Mouse (Mus musculus) bone marrow, adult 2 months (tissue): Measurements from ENCODE around the gene Abr. TPM values are rescaled to one million over a fixed set of nuclear protein-coding genes. Genes with fewer than 3 reads are reported as not detected.
A peak's percentile ranks its signal among the peaks of the same experiment; 100 is the strongest.

Experiments
- H3K27ac ChIP-seq: fragments of 200-500 bp; 2 replicates; pipeline ENCODE4 v1.5.1; 2012; ENCODE audit warnings: low read depth, mild to moderate bottlenecking, control low read depth, inconsistent platforms, low read length; ENCODE audit not compliant: control insufficient read depth, poor library complexity, insufficient read depth
- H3K4me1 ChIP-seq: fragments of 200-500 bp; 2 replicates; pipeline ENCODE4 v1.6.1; 2011; ENCODE audit warnings: low read length; ENCODE audit not compliant: control insufficient read depth, insufficient read depth
- H3K4me3 ChIP-seq: fragments of 200-500 bp; replicated peaks from 2 replicates; pipeline ENCODE3; 2011; ENCODE audit warnings: mild to moderate bottlenecking, low read depth, low read length, control low read depth; ENCODE audit not compliant: control insufficient read depth
- CTCF ChIP-seq: fragments of 200-500 bp; IDR thresholded peaks from 2 replicates; pipeline ENCODE4 v1.5.1; 2011; ENCODE audit warnings: low read length, control low read depth; ENCODE audit not compliant: control insufficient read depth, insufficient read depth
- POLR2A ChIP-seq: fragments of 200-500 bp; IDR thresholded peaks from 2 replicates; pipeline ENCODE4 v1.6.1; 2011; ENCODE audit warnings: low read depth, mild to moderate bottlenecking, control low read depth, low read length, borderline replicate concordance; ENCODE audit not compliant: control insufficient read depth
- WGBS: fragments of 180-500 bp; shearing (Covaris S2); methylation state at CpG from one replicate; pipeline ENCODE4 v1.1.7; 2018; 5-methylcytosine and 5-hydroxymethylcytosine counted together
- polyA plus RNA-seq: library from polyadenylated mRNA; stranded (reverse); fragments of >200 nt; gene quantifications from 2 replicates; pipeline ENCODE4 v1.2.4, GENCODE M21; 2011; ENCODE audit warnings: low replicate concordance; ENCODE audit not compliant: missing spikeins, insufficient read depth, insufficient read length

The Abr gene
- polyA plus RNA-seq, 1 experiment: 43.0 TPM

DNA sequence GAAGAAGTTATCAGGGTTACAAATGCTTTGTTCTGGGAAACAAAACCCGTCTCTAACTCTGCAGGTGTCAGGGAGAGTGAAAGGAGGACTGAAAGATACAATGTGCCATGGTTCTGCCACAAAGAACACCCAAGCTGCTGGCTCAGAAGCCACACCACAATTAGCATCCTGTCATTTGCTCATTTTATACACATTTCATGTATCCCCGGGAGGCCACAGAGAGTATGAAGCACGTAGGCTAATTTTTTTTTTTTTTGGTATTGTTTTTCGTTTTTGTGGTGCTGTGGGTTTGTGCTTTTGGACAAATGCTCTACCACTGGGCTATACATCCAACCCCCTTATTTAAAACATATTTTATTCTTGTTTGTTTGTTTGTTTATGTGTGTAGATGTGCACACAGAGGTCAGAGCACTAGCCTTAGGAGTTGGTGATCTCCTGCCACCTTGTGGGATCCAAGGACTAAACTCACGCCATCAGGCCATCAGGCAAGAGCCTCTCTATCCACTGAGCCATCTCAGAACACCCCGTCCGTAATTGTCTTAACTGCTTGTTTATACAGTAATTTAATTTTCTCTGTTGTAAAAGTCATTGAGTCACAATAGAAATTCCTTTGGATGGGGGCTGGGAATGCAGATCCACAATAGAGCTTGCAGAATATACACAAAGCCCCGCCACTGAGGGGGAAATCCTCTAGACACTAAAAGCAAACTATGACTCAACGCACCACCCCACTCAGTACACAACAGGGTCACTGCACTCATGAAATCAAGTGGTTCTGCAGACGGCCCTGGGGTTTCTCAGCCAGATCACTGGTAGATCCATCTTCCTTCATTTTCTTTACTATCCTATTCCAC lies 33.3 kb downstream of the Abr start:
- Histone ChIP-seq H3K4me3 (no peak overlapping the region), H3K4me1 (peaks cover 8% of the 10 kb centered on the region; the same call in 1 of the 2 replicates), H3K27ac (no peak overlapping the region; the same call in 1 of the 2 replicates)
- TF ChIP-seq CTCF: no peak
- WGBS: 50% methylated on average over 10 of the region's 10 CpGs

DNA sequence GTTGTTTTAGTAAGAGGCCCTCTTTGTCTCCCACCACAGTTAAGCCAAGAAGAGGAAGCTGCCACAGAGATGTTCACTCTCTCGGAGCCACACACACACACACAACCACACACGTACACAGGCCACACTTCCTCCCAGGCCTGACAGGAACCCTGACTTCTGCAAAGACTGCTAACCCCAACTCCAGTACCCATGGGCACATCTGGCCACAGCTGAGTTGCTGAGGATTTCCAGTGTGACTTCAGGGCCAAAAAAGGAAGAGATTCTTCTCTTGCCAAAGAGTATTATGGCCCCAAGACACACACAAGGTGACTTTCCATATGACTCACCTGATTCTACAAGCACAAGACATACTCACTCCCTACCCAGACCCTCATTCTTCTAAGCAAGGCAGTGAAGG lies 34.1 kb downstream of the Abr start:
- TF ChIP-seq POLR2A: no peak
- no peak for TF ChIP-seq CTCF
- whole genome bisulfite sequencing: 0% methylated on average over 2 of the region's 2 CpGs
- Histone ChIP-seq H3K4me3 (no peak overlapping the region), H3K27ac (peak overlapping the region; percentile 79), H3K4me1 (peaks cover 6% of the 10 kb centered on the region; the same call in 1 of the 2 replicates)

DNA sequence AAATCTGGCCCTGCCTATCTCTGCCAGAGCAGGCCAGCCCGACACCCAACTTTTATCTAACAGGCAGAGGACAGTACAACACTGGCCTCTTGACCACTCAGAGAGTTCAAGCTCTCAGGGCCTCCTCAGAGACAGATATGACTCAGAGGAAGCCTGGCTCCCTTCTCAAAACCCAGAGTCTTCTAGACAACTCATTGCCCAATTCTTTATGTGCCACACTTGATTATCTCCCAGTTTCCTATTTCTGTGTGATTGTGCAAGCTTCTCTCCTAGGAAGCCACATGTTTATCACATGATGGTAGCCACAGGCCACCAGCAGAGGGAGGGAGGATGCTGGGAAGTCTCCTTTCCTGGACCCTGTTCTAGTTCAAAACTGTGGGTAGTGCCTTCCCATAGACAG lies 34.8 kb downstream of the Abr start:
- no peak overlapping the region for H3K4me3 ChIP-seq
- H3K4me1 ChIP-seq: peaks cover 6% of the 10 kb centered on the region; the same call in 1 of the 2 replicates
- 19% methylated on average over 1 of the region's 1 CpGs for WGBS
- peak overlapping the region; percentile 79 for H3K27ac ChIP-seq
- TF ChIP-seq CTCF (no peak; the same call in 1 of the 2 replicates), POLR2A (no peak)

DNA sequence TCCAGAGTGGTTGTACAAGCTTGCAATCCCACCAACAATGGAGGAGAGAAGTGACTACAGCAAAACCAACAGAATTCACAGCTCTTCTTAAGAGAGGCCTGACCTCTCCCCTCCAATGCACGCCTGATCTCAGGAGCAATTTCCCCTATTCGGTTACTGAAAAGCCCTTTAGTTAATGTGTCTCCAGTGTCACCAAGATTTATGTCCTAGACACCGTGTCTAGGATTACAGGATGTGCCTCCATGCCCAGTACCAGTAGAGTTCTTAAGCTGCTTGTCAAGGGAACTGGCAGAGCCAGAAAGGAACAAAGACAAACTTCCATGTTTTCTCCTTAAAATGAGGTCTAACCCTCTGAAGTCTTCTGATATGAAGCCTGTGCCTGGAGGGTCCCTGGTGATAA lies 36.0 kb downstream of the Abr start:
- peaks cover 6% of the 10 kb centered on the region; the same call in 1 of the 2 replicates for H3K4me1 ChIP-seq
- no peak overlapping the region for H3K27ac ChIP-seq
- H3K4me3 ChIP-seq: no peak overlapping the region
- TF ChIP-seq POLR2A: no peak
- no peak for TF ChIP-seq CTCF
- WGBS: 46% methylated on average over 3 of the region's 3 CpGs

DNA sequence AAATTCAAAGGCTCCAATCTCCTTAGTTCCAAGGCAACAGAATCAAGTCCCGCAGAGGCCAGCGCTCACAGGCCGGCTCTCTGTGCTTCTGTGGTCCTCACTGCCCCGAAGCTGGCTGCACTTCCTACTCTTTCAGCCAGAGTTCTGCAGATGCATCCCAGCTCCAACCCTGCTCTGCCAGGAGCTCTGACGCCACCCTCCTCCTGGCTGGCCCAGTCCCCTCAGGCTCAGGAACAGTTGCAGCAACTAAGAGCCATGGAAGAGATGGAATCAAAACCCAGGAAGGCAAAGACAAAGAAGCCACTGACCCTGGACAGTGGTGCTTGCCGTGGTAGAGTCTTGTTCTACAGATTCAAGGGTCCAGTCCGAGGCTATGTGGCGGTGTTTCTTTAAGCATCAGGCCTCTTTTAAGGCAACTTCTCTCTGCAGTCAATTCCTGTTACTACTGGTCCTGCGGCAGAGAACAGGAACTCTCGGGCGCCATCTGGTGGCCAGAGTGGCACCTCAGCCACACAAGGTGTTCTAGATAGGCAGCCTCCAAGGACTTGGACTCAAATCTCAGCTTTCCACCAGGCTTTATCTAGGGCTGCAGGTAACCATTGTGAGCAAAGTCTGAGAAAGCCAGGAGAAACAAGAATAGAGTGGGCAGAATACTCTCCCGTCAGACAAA lies 44.4 kb downstream of the Abr start:
- Histone ChIP-seq H3K4me3 (no peak overlapping the region), H3K4me1 (no peaks in the 10 kb centered on the region), H3K27ac (no peak overlapping the region)
- TF ChIP-seq CTCF (peak; percentile 92), POLR2A (no peak)
- 42% methylated on average over 12 of the region's 12 CpGs for WGBS

DNA sequence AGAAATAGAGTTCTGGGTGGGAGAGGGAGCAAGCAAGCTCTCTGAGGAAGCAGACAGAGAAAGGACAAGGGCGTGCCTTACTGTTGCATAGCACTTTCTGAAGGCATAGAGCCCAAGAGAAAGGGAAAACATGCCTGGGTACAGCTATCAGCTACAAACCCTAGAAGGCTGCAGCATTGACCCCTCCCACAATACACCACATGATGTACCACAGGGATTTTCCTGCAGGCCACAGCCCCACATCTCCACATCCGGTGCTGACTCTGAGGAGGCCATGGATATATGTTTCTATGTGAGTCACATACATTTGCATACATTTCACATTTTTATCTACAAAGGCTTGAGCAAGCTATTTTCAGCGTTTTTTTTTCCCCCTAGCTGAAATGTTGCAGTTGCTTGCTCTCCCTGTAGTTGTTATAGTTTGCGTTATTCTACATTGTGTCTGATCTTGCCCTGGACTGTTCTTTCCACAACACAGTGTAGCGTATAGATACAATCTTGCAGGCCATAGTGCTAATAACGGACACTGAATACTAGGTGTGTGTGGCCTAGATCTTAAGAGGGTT lies 49.2 kb downstream of the Abr start:
- TF ChIP-seq CTCF (no peak), POLR2A (no peak)
- H3K4me3 ChIP-seq: no peak overlapping the region
- 82% methylated on average over 6 of the region's 6 CpGs for WGBS
- no peak overlapping the region for H3K27ac ChIP-seq
- no peaks in the 10 kb centered on the region; the same call in 1 of the 2 replicates for H3K4me1 ChIP-seq

DNA sequence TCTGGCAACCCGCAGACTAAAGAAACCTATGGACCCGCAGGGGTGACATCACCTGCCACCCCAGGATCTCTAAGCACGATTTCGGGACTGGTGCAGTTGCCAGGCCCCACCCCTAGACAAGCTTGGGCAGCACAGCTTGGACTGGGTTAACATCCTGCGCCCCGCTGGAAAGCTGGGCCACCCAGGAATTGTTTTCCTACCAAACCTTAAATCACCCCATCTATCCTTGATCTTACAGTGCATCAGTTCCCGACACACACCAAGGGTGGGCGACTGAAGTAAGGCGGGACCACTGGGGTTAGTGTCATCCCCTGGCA lies 50.5 kb downstream of the Abr start:
- H3K4me1 ChIP-seq: no peaks in the 10 kb centered on the region; the same call in 1 of the 2 replicates
- no peak overlapping the region for H3K27ac ChIP-seq
- 32% methylated on average over 9 of the region's 9 CpGs for WGBS
- TF ChIP-seq CTCF: no peak
- no peak for TF ChIP-seq POLR2A
- no peak overlapping the region for H3K4me3 ChIP-seq

DNA sequence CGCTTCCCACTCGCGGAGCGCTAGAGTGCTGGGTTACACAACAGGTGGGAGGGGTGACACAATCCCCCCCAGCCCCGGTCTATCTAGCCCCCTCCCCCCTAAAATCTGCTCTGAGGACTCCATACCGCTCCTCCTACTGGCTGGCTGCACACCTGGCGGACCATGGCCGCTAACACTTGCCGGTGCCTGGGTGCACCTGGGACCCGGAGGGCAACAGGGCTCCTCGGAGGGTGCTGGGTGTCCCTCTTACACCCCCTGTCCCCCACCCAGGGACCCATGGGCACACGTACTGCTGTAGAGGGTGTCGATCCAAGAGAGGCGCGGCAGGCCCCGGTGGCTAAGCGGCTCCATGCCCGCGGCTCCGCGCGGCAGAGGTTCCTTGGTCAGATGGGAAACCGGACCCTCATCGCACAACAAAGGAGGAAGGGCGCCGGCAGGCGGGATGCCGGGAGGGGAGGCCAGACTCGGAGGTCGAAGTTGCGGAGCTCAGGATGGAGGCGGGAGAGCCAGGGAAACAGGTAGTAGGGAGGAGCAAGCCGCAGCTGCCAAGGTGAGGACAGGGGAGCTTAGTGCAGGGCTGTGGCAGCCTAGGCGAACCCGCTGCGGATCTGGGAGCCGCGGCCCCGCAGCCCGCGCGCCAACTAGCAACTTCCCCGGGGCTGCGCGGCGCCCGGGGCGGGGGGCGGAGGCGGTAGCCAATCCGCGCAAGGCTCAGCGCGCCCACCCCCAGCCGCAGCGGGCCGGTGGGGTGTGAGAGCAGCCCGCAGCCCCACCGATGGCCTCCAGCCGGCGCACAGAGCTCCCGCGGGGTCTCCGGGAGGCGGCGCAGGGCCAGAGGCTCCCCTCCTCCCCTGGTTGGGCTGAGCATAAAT lies 51.1 kb downstream of the Abr start:
- Histone ChIP-seq H3K4me1 (no peaks in the 10 kb centered on the region; the same call in 1 of the 2 replicates), H3K4me3 (no peak overlapping the region), H3K27ac (no peak overlapping the region; the same call in 1 of the 2 replicates)
- TF ChIP-seq POLR2A (no peak), CTCF (no peak)
- 3% methylated on average over 66 of the region's 66 CpGs for WGBS
